Comparison of ENCODE assay signal across 16 mouse cellular contexts in genomic region chr17:4890131-4890530, GRCm38 (mm10).
"Had no signal": no experiment of that assay in that cellular context is flagged by ENCODE, and none has a peak within 500 bp of the region (broad histone marks: within the 10 kb centered on the region; RNA-seq: fewer than 3 reads in every experiment).

No protein-coding gene starts in this region.

- H3K4me1 ChIP-seq: midbrain, embryonic 10.5 days; midbrain, embryonic 12.5 days; neural tube, embryonic 13.5 days; neural tube, embryonic 15.5 days; stomach, embryonic 15.5 days had no signal

- ATAC-seq: midbrain, embryonic 16.5 days had no signal

- H3K27ac ChIP-seq: midbrain, embryonic 10.5 days; midbrain, embryonic 12.5 days; neural tube, embryonic 13.5 days; neural tube, embryonic 15.5 days; stomach, embryonic 15.5 days had no signal

- H3K36me3 ChIP-seq: midbrain, embryonic 10.5 days; midbrain, embryonic 12.5 days; neural tube, embryonic 13.5 days; neural tube, embryonic 15.5 days; stomach, embryonic 15.5 days had no signal

- H3K9me3 ChIP-seq: midbrain, embryonic 10.5 days; midbrain, embryonic 12.5 days; neural tube, embryonic 13.5 days; neural tube, embryonic 15.5 days; stomach, embryonic 15.5 days had no signal

- H3K9ac ChIP-seq: lung, embryonic 14.5 days; midbrain, embryonic 12.5 days; neural tube, embryonic 13.5 days; neural tube, embryonic 15.5 days; stomach, embryonic 15.5 days had no signal

- H3K4me3 ChIP-seq: midbrain, embryonic 10.5 days; midbrain, embryonic 12.5 days; myocyte; neural tube, embryonic 13.5 days; neural tube, embryonic 15.5 days; stomach, embryonic 15.5 days had no signal

- H3K27me3 ChIP-seq: midbrain, embryonic 12.5 days; neural tube, embryonic 13.5 days; neural tube, embryonic 15.5 days; stomach, embryonic 15.5 days had no signal

- DNase-seq: lung, adult 18-20 months; lung, embryonic 14.5 days; lung, postnatal 10 days; lung, postnatal 4 days; midbrain, embryonic 14.5 days; right cerebral cortex, postnatal 14 days; thymus, adult 18-20 months; thymus, postnatal 14 days; thymus, postnatal 36 days had no signal

- H3K4me2 ChIP-seq: lung, embryonic 14.5 days; midbrain, embryonic 12.5 days; neural tube, embryonic 13.5 days; neural tube, embryonic 15.5 days; stomach, embryonic 15.5 days had no signal
